Mouse (Mus musculus) megakaryocyte, embryonic 14.5 days (primary cell): ENCODE data around the gene Cwc22. TPM values are rescaled to one million over a fixed set of nuclear protein-coding genes. Genes with fewer than 3 reads are reported as not detected.

Source experiments
- H3K27me3 ChIP-seq: replicated peaks from 2 replicates; pipeline ENCODE3; 2012; ENCODE audit warnings: inconsistent platforms
- H3K36me3 ChIP-seq: replicated peaks from 2 replicates; pipeline ENCODE3; 2012; ENCODE audit warnings: low read length, inconsistent platforms, mixed read lengths
- H3K4me1 ChIP-seq: 2 replicates; pipeline ENCODE4 v1.6.1; 2012; ENCODE audit warnings: inconsistent platforms
- H3K4me3 ChIP-seq: replicated peaks from 2 replicates; pipeline ENCODE3; 2012; ENCODE audit warnings: moderate library complexity, mild to moderate bottlenecking, inconsistent platforms
- H3K9me3 ChIP-seq: 2 replicates; pipeline ENCODE4 v1.6.1; 2012; ENCODE audit warnings: inconsistent platforms
- FLI1 ChIP-seq: IDR thresholded peaks from 2 replicates; pipeline ENCODE4 v1.6.1; 2012; ENCODE audit warnings: low read length, inconsistent platforms, mixed read lengths
- GATA1 ChIP-seq: IDR thresholded peaks from 3 replicates; pipeline ENCODE4 v1.6.1; 2012; ENCODE audit warnings: mixed read lengths, low read length, inconsistent platforms, borderline replicate concordance
- polyA plus RNA-seq: library from polyadenylated mRNA; stranded (reverse); fragments of >175 nt; gene quantifications from 2 replicates; pipeline ENCODE4 v1.2.3, GENCODE M21; 2012; ENCODE audit warnings: low replicate concordance; ENCODE audit not compliant: insufficient read depth

The Cwc22 gene
- polyA plus RNA-seq, 1 experiment = 32.2 TPM

DNA sequence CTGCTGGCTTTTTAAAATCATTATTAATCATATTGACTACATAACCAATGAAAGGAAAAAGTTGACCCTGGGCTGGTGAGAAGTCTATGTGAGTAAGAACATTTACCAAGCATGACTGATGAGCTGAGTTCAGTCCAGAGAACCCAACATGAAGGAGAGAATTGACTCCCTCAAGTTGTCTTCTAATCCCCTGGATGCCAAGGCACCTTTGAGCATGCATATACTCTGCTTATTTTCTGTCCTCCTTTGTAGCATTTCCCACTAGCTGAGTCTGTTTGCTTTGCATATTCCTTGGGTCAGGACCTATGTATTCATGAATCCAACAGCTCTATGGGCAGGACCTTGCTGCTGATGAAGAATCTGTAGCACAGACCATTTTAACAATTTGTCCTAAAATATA, 75.0 kb downstream of the Cwc22 start:
- Histone ChIP-seq H3K4me1 (peaks cover 4% of the 10 kb centered on the region), H3K9me3 (0 out of 2 replicates have a peak, but pooled peaks cover 2% of the 10 kb centered on the region), H3K27me3 (peaks cover 6% of the 10 kb centered on the region), H3K36me3 (no peaks in the 10 kb centered on the region), H3K4me3 (no peak overlapping the region)
- TF ChIP-seq GATA1 = no peak
- TF ChIP-seq FLI1 = no peak

GRCm38 (mm10) chr2:77869729-77870280, 76.4 kb downstream of the Cwc22 start:
- TF ChIP-seq FLI1 (no peak), GATA1 (no peak)
- H3K27me3 ChIP-seq = peaks cover 6% of the 10 kb centered on the region
- H3K36me3 ChIP-seq = no peaks in the 10 kb centered on the region
- peaks cover 15% of the 10 kb centered on the region for H3K9me3 ChIP-seq
- H3K4me3 ChIP-seq = peak overlapping the region; percentile 2
- H3K4me1 ChIP-seq = peaks cover 3% of the 10 kb centered on the region

GRCm38 (mm10) chr2:77863934-77864333, 82.2 kb downstream of the Cwc22 start:
- H3K36me3 ChIP-seq = no peaks in the 10 kb centered on the region
- no peaks in the 10 kb centered on the region for H3K4me1 ChIP-seq
- no peak for TF ChIP-seq FLI1
- TF ChIP-seq GATA1 = no peak
- H3K4me3 ChIP-seq = no peak overlapping the region
- H3K9me3 ChIP-seq = peaks cover 38% of the 10 kb centered on the region
- H3K27me3 ChIP-seq = no peaks in the 10 kb centered on the region

- Histone ChIP-seq H3K9me3 (peaks cover 40% of the 10 kb centered on the region), H3K27me3 (no peaks in the 10 kb centered on the region), H3K36me3 (no peaks in the 10 kb centered on the region), H3K4me3 (no peak overlapping the region), H3K4me1 (no peaks in the 10 kb centered on the region)
- no peak for TF ChIP-seq GATA1
Observed at GRCm38 (mm10) chr2:77863522-77863921, 82.7 kb downstream of the Cwc22 start.

DNA sequence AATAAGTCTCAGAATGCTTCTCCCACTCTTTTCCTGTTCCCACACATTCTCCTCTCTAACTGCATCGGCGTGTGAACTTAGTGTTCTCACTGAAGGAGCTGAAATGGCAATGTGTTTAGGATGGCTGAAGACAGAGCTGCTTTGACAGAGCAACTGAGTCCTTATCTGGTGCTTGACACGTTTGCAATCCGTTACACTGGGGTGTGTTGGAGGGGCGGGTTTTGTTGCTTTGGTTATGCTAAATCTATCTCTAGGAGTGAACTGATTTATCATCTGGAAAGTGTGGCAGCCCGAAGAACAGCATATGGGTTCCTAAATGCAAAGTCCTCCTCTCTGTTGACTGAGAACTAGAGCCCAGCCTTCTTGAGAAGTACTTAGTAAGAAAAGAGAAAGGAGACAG, 104.7 kb downstream of the Cwc22 start:
- Histone ChIP-seq H3K9me3 (peaks cover 19% of the 10 kb centered on the region), H3K4me3 (no peak overlapping the region), H3K36me3 (no peaks in the 10 kb centered on the region), H3K27me3 (no peaks in the 10 kb centered on the region), H3K4me1 (no peaks in the 10 kb centered on the region)
- TF ChIP-seq FLI1 = no peak

DNA sequence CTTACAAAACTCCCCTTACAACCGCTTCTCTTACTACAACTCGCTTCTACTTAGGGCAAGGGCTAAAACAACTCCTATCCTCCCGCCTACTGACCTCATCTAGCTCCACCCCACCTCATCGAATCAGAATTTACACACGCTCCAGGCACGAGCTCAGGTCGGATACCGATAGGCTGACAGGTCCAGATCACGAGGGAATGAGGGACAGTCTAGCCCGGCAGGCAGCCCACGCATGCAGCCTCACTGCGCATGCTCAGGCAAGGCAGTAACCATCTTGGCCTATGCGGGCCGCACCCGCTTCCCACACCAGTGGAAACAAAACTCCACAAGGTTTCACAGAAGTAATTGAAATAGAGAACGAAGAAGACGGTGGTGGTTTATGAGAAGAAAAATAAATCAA, 106.6 kb downstream of the Cwc22 start:
- TF ChIP-seq FLI1 = no peak
- no peak for TF ChIP-seq GATA1
- no peak overlapping the region for H3K4me3 ChIP-seq
- peaks cover 19% of the 10 kb centered on the region for H3K9me3 ChIP-seq
- no peaks in the 10 kb centered on the region for H3K36me3 ChIP-seq
- H3K4me1 ChIP-seq = no peaks in the 10 kb centered on the region
- no peaks in the 10 kb centered on the region for H3K27me3 ChIP-seq

- TF ChIP-seq FLI1 (no peak), GATA1 (no peak)
Observed at GRCm38 (mm10) chr2:77838688-77839087, 107.5 kb downstream of the Cwc22 start.

GRCm38 (mm10) chr2:77835781-77836180, 110.4 kb downstream of the Cwc22 start:
- Histone ChIP-seq H3K9me3 (peaks cover 13% of the 10 kb centered on the region), H3K4me1 (no peaks in the 10 kb centered on the region), H3K36me3 (no peaks in the 10 kb centered on the region), H3K4me3 (no peak overlapping the region), H3K27me3 (no peaks in the 10 kb centered on the region)
- TF ChIP-seq FLI1 (no peak), GATA1 (no peak)

More at GRCm38 (mm10) chr2:77838688-77839087, 107.5 kb downstream of the Cwc22 start:
- Histone ChIP-seq H3K4me3 (no peak overlapping the region), H3K9me3 (peaks cover 19% of the 10 kb centered on the region), H3K27me3 (no peaks in the 10 kb centered on the region), H3K36me3 (no peaks in the 10 kb centered on the region), H3K4me1 (no peaks in the 10 kb centered on the region)

Other genes starting within 250 kb of the Cwc22 start
- gene Zfp385b, start 126.7 kb downstream of the Cwc22 start, polyA plus RNA-seq = not detected in 2 replicates